ENCODE assay signal across 13 mouse cellular contexts in the genomic region with DNA sequence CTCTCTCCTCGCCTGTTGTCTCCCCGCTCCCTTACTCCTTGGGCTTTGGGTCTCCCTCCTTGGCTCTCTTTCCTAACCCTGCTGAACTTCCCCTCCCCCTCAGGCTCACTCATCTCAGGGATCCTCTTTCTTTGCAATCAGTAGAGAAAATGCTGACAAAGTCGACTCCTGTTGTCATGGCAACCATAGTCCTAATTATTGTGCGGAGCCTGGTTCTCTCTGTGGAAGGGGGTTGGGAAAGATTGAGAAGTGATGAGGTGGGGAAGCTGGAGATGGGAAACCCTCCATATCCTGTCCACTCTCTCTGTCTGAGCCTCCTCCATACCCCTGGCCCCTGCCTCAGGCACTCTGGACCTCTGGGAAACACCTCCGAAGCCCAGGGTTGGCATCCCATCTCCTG. TPM values are rescaled to one million over a fixed set of nuclear protein-coding genes. Genes with fewer than 3 reads are reported as not detected.
DNase-seq lines count a peak whose midpoint lies in the region; ATAC-seq and TF ChIP-seq lines count a peak whose summit lies in the region.
"Had no signal": no experiment of that assay in that cellular context is flagged by ENCODE, and none has a peak within 500 bp of the region (broad histone marks: within the 10 kb centered on the region; RNA-seq: fewer than 3 reads in every experiment).

No protein-coding gene starts in this region.

- H3K4me1 ChIP-seq in kidney, embryonic 14.5 days (ENCODE audit: control insufficient read depth, insufficient read depth, low read length): peaks cover 3% of the 10 kb centered on the region
- peaks cover 28% of the 10 kb centered on the region for H3K4me1 ChIP-seq in forebrain, embryonic 15.5 days
- H3K4me1 ChIP-seq in midbrain, embryonic 13.5 days (replicated peaks): peaks cover 51% of the 10 kb centered on the region
- H3K4me1 ChIP-seq in stomach, postnatal 0 days (replicated peaks; ENCODE audit: control insufficient read depth, insufficient read depth): no peaks in the 10 kb centered on the region
- H3K4me1 ChIP-seq: stomach, embryonic 15.5 days had no signal

- H3K9me3 ChIP-seq in kidney, embryonic 14.5 days (ENCODE audit: control insufficient read depth, low read length): no peaks in the 10 kb centered on the region
- no peaks in the 10 kb centered on the region for H3K9me3 ChIP-seq in forebrain, embryonic 15.5 days
- H3K9me3 ChIP-seq in midbrain, embryonic 13.5 days: no peaks in the 10 kb centered on the region
- no peaks in the 10 kb centered on the region for H3K9me3 ChIP-seq in stomach, postnatal 0 days (ENCODE audit: control insufficient read depth, low read length)
- H3K9me3 ChIP-seq: stomach, embryonic 15.5 days had no signal

- no peak for ATAC-seq in kidney, embryonic 14.5 days (ENCODE audit: low FRiP score, low TSS enrichment)
- ATAC-seq in forebrain, embryonic 15.5 days (replicated peaks): peak; percentile 53
- ATAC-seq in midbrain, embryonic 13.5 days: peak; percentile 66
- no peak for ATAC-seq in stomach, postnatal 0 days (ENCODE audit: low FRiP score, low TSS enrichment)

- no peaks in the 10 kb centered on the region; the same call in 1 of the 2 replicates for H3K27me3 ChIP-seq in kidney, embryonic 14.5 days (ENCODE audit: control insufficient read depth, insufficient read depth, low read length)
- no peaks in the 10 kb centered on the region for H3K27me3 ChIP-seq in forebrain, embryonic 15.5 days
- no peaks in the 10 kb centered on the region for H3K27me3 ChIP-seq in midbrain, embryonic 13.5 days
- no peaks in the 10 kb centered on the region for H3K27me3 ChIP-seq in stomach, postnatal 0 days (ENCODE audit: control insufficient read depth, insufficient read depth, low read length)
- H3K27me3 ChIP-seq: stomach, embryonic 15.5 days had no signal

- no peak overlapping the region for H3K27ac ChIP-seq in kidney, embryonic 14.5 days (ENCODE audit: low read depth, low read length)
- peak overlapping the region; percentile 89 for H3K27ac ChIP-seq in forebrain, embryonic 15.5 days (replicated peaks)
- H3K27ac ChIP-seq in midbrain, embryonic 13.5 days: peak overlapping the region; percentile 93
- no peak overlapping the region for H3K27ac ChIP-seq in stomach, postnatal 0 days (replicated peaks)
- H3K27ac ChIP-seq: macrophage; stomach, embryonic 15.5 days had no signal

- 0 out of 2 replicates have a peak overlapping the region, but pooled peaks have one; percentile 14 for H3K9ac ChIP-seq in kidney, embryonic 14.5 days (ENCODE audit: low read depth, low read length)
- peak overlapping the region; percentile 4; the same call in 1 of the 2 replicates for H3K9ac ChIP-seq in forebrain, embryonic 15.5 days (replicated peaks)
- H3K9ac ChIP-seq in midbrain, embryonic 13.5 days (replicated peaks): peak overlapping the region; percentile 42; the same call in 1 of the 2 replicates
- H3K9ac ChIP-seq in stomach, postnatal 0 days (ENCODE audit: low read length): no peak overlapping the region
- H3K9ac ChIP-seq: stomach, embryonic 15.5 days had no signal

- H3K4me3 ChIP-seq in kidney, embryonic 14.5 days (ENCODE audit: low read length): no peak overlapping the region
- no peak overlapping the region for H3K4me3 ChIP-seq in forebrain, embryonic 15.5 days
- H3K4me3 ChIP-seq in midbrain, embryonic 13.5 days (replicated peaks): no peak overlapping the region
- no peak overlapping the region for H3K4me3 ChIP-seq in stomach, postnatal 0 days (ENCODE audit: low read depth, low read length)
- H3K4me3 ChIP-seq: stomach, embryonic 15.5 days had no signal

- H3K4me2 ChIP-seq in kidney, embryonic 14.5 days (replicated peaks; ENCODE audit: low read depth, low read length): no peak overlapping the region
- peak overlapping the region; percentile 21 for H3K4me2 ChIP-seq in forebrain, embryonic 15.5 days (replicated peaks)
- peak overlapping the region; percentile 28 for H3K4me2 ChIP-seq in midbrain, embryonic 13.5 days (replicated peaks)
- H3K4me2 ChIP-seq in stomach, postnatal 0 days (replicated peaks; ENCODE audit: low read depth): no peak overlapping the region
- H3K4me2 ChIP-seq: stomach, embryonic 15.5 days had no signal

- no peaks in the 10 kb centered on the region for H3K36me3 ChIP-seq in kidney, embryonic 14.5 days (ENCODE audit: control insufficient read depth, insufficient read depth, low read length)
- H3K36me3 ChIP-seq in forebrain, embryonic 15.5 days: peaks cover 53% of the 10 kb centered on the region
- peaks cover 91% of the 10 kb centered on the region for H3K36me3 ChIP-seq in midbrain, embryonic 13.5 days
- H3K36me3 ChIP-seq in stomach, postnatal 0 days (ENCODE audit: control insufficient read depth, insufficient read depth, low read length): no peaks in the 10 kb centered on the region
- H3K36me3 ChIP-seq: stomach, embryonic 15.5 days had no signal

- WGBS in kidney, embryonic 14.5 days: 40% methylated on average over 5 of the region's 5 CpGs
- WGBS in forebrain, embryonic 15.5 days: 16% methylated on average over 5 of the region's 5 CpGs
- 12% methylated on average over 5 of the region's 5 CpGs for WGBS in midbrain, embryonic 13.5 days
- 44% methylated on average over 5 of the region's 5 CpGs for WGBS in stomach, postnatal 0 days

- no peak for TF ChIP-seq EP300 in stomach, postnatal 0 days (optimal IDR thresholded peaks at IDR 0.05)

- no peak for DNase-seq in kidney, adult 8-10 months
- DNase-seq in brain, embryonic 18.5 days (ENCODE audit: low read depth, low spot score): peak; percentile 81
- no peak for DNase-seq in lung, postnatal 14 days
- DNase-seq in thymus, postnatal 14 days: no peak
- no peak for DNase-seq in stomach, postnatal 0 days (ENCODE audit: low spot score)
- DNase-seq: adrenal gland, postnatal 14 days; kidney, postnatal 10 days had no signal

- no peak for TF ChIP-seq CTCF in stomach, postnatal 0 days (IDR thresholded peaks at IDR 0.05; ENCODE audit: low read depth)

RNA-seq across cellular contexts. Expression of a gene that starts 24.2 kb away (rescaled TPM):
- polyA plus RNA-seq in kidney, embryonic 14.5 days (2014; fragmentation: Nextera tagmentation; extraction: Ambion mirVana): 1.8 and 2.5 TPM in 2 replicates
- polyA plus RNA-seq in forebrain, embryonic 15.5 days (2015; fragmentation: Nextera tagmentation; extraction: Ambion mirVana): 0.10 TPM in 1 of 2 replicates, not detected in the other
- 0.19 TPM in 1 of 2 replicates, not detected in the other for polyA plus RNA-seq in midbrain, embryonic 13.5 days (2015; fragmentation: Nextera tagmentation; extraction: Ambion mirVana)
- polyA plus RNA-seq in stomach, postnatal 0 days (2015; fragmentation: Nextera tagmentation; extraction: Ambion mirVana): not detected in 2 replicates
- polyA plus RNA-seq: heart, embryonic 16.5 days; macrophage; stomach, embryonic 15.5 days had no signal

Comparison
In these comparisons a context has a peak if more than half of its experiments do, and no peak if none do; other contexts are left out.
1. ATAC-seq: peak in forebrain, embryonic 15.5 days (single experiment) and midbrain, embryonic 13.5 days (single experiment); none in kidney, embryonic 14.5 days (single experiment) and stomach, postnatal 0 days (single experiment).
2. H3K27ac ChIP-seq: peak in forebrain, embryonic 15.5 days (single experiment) and midbrain, embryonic 13.5 days (single experiment); none in kidney, embryonic 14.5 days (single experiment) and stomach, postnatal 0 days (single experiment).
3. H3K4me2 ChIP-seq: peak in forebrain, embryonic 15.5 days (single experiment) and midbrain, embryonic 13.5 days (single experiment); none in kidney, embryonic 14.5 days (single experiment) and stomach, postnatal 0 days (single experiment).